Mouse (Mus musculus): ENCODE data around the gene Mybphl. TPM values are rescaled to one million over a fixed set of nuclear protein-coding genes. Genes with fewer than 3 reads are reported as not detected.

Gene Mybphl
- polyA plus RNA-seq, 1 experiment from 2014 or later = not detected

- 93% methylated on average over 5 of the region's 5 CpGs for WGBS (ENCODE audit: missing documents)
- Histone ChIP-seq H3K79me2 (ENCODE audit: inconsistent target) (no peaks in the 10 kb centered on the region), H3K27ac (no peak overlapping the region), H3K4me3 (ENCODE audit: inconsistent target) (no peak overlapping the region), H3K36me3 (ENCODE audit: inconsistent target) (no peaks in the 10 kb centered on the region)
These were observed 46.5 kb downstream of the Mybphl start for GRCm38 (mm10) chr3:108411026-108411753.

- 85% methylated on average over 8 of the region's 8 CpGs for WGBS (ENCODE audit: missing documents)
- Histone ChIP-seq H3K36me3 (ENCODE audit: inconsistent target) (no peaks in the 10 kb centered on the region), H3K27ac (no peak overlapping the region), H3K4me3 (ENCODE audit: inconsistent target) (no peak overlapping the region), H3K79me2 (ENCODE audit: inconsistent target) (no peaks in the 10 kb centered on the region)
These were observed 47.0 kb downstream of the Mybphl start for GRCm38 (mm10) chr3:108411754-108412121.

- no peaks in the 10 kb centered on the region for H3K36me3 ChIP-seq (ENCODE audit: inconsistent target)
- H3K79me2 ChIP-seq (ENCODE audit: inconsistent target) = no peaks in the 10 kb centered on the region
- H3K27ac ChIP-seq = no peak overlapping the region
- H3K4me3 ChIP-seq (ENCODE audit: inconsistent target) = no peak overlapping the region
- WGBS (ENCODE audit: missing documents) = 95% methylated on average over 29 of the region's 35 CpGs
These were observed 49.1 kb downstream of the Mybphl start for GRCm38 (mm10) chr3:108413634-108414360.

GRCm38 (mm10) chr3:108414857-108415830 is 50.4 kb downstream of the Mybphl start, which contains the start of gene Celsr2:
TSS of gene Celsr2 (minus strand) at chr3:108415552.
- Histone ChIP-seq H3K36me3 (ENCODE audit: inconsistent target) (no peaks in the 10 kb centered on the region), H3K4me3 (ENCODE audit: inconsistent target) (no peak within 1 kb of the TSS), H3K79me2 (ENCODE audit: inconsistent target) (no peaks in the 10 kb centered on the region), H3K27ac (no peak within 1 kb of the TSS)
- 10% methylated on average over 64 of the region's 67 CpGs for WGBS (ENCODE audit: missing documents)

DNA sequence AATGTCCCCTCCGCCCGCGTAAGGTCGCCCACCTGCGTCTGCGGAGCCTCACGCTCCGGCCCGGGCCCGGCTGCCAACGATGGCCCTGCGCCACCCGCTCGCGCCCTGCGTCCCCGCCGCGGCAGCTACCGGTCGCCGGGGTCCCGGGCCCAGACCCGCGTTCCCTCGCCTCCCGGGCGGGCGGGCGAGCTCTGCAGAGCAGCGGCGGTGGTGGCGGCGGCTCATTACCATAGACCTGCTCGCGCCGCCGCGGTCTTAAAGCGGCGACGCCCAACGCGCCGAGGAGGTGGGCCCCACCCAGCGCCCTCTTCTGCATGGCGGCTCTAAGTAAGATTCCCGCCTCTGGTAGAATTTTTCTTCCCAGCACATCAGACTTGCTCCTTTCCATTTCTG is 51.1 kb downstream of the Mybphl start:
- no peak overlapping the region for H3K27ac ChIP-seq
- under 1% methylated on average over 47 of the region's 48 CpGs for WGBS (ENCODE audit: missing documents)
- no peak overlapping the region for H3K4me3 ChIP-seq (ENCODE audit: inconsistent target)
- no peaks in the 10 kb centered on the region for H3K36me3 ChIP-seq (ENCODE audit: inconsistent target)
- no peaks in the 10 kb centered on the region for H3K79me2 ChIP-seq (ENCODE audit: inconsistent target)

DNA sequence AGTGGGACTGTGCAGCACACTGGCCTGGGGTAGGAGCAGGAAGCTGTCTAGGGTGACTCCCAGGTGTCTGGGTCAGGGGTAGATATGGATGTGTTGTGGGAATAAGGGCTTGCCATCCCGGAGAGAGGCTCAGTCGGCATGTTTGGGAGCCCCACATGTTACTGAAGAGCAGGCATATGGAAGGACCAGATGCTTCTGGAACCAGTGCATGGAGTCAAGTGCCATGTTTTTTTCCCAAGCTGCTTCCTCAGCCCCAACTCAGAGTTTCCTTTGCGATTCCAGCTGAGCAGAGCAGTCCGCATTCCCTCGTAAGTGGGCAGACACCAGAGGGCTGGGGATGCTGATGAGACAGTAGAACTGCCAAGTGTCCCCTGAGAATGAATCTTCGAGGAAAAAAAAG is 58.3 kb downstream of the Mybphl start:
- Histone ChIP-seq H3K79me2 (ENCODE audit: inconsistent target) (no peaks in the 10 kb centered on the region), H3K4me3 (ENCODE audit: inconsistent target) (no peak overlapping the region), H3K36me3 (ENCODE audit: inconsistent target) (peaks cover 26% of the 10 kb centered on the region), H3K27ac (no peak overlapping the region)
- 66% methylated on average over 6 of the region's 6 CpGs for WGBS (ENCODE audit: missing documents)

DNA sequence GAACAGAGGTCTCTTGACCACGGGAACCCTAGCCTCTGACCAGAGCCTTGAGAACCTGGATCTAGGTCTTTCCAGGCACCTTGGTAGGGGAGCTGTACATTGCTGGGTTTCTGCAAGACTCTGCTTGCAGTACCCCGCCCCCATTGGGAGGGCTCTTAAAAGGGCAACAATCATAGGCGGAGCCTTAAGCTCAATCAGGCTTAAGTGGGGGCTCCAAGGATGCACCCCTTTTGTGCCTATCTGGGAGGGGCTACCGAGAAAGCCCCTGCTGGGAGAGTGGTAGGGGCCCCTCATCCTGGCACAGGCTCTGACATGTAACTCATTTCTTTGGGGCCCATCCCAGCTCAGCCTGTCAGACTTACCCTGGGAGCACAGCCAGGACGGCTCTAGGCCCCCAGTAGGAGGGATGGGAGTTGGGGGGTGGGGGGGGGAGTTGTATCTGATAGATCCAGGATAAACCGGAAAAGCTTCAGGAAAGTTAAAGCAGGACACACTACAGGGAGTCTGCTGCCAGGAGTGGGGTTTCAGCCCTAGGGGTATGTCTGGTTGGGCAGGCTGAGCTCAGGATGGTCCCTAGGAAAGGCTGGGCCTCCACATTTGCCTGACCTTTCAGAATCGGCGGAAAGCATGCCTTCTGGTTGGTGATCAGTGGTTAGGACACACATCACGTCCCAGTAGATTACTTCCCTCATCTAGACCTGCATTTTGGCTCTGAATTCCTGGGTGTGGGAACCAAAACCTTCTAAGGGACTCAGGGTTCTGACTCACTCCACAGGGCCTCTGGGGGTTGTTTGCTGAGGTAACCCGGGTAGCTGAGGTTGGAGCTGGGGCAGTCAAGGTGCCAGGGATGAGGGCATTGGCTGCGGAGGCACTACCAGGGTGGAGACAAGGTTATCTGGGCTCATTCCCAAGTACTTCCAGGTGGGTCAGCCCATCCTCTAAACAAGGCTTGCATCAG is 59.4 kb downstream of the Mybphl start:
- peaks cover 37% of the 10 kb centered on the region for H3K36me3 ChIP-seq (ENCODE audit: inconsistent target)

GRCm38 (mm10) chr3:108424944-108425623 is 60.4 kb downstream of the Mybphl start:
- H3K79me2 ChIP-seq (ENCODE audit: inconsistent target) = no peaks in the 10 kb centered on the region
- no peak overlapping the region for H3K4me3 ChIP-seq (ENCODE audit: inconsistent target)
- WGBS (ENCODE audit: missing documents) = 93% methylated on average over 7 of the region's 7 CpGs
- peaks cover 47% of the 10 kb centered on the region for H3K36me3 ChIP-seq (ENCODE audit: inconsistent target)
- no peak overlapping the region for H3K27ac ChIP-seq

More for the DNA sequence above, 59.4 kb downstream of the Mybphl start:
- H3K27ac ChIP-seq = no peak overlapping the region
- no peak overlapping the region for H3K4me3 ChIP-seq (ENCODE audit: inconsistent target)
- WGBS (ENCODE audit: missing documents) = 39% methylated on average over 11 of the region's 11 CpGs
- no peaks in the 10 kb centered on the region for H3K79me2 ChIP-seq (ENCODE audit: inconsistent target)

GRCm38 (mm10) chr3:108425624-108426018 is 60.9 kb downstream of the Mybphl start:
- no peak overlapping the region for H3K4me3 ChIP-seq (ENCODE audit: inconsistent target)
- WGBS (ENCODE audit: missing documents) = 92% methylated on average over 6 of the region's 6 CpGs
- no peaks in the 10 kb centered on the region for H3K79me2 ChIP-seq (ENCODE audit: inconsistent target)
- H3K27ac ChIP-seq = no peak overlapping the region
- peaks cover 51% of the 10 kb centered on the region for H3K36me3 ChIP-seq (ENCODE audit: inconsistent target)

Other genes with a start within 250 kb of the Mybphl start
- gene Gnai3, start 218.8 kb upstream of the Mybphl start, polyA plus RNA-seq (2018) = 64.3 to 104 TPM (median 77.4 TPM) in 3 replicates
- not detected in 3 replicates for gene Gpr61, start 210.0 kb upstream of the Mybphl start, polyA plus RNA-seq (2018)
- 0.90 to 2.1 TPM (median 1.1 TPM) in 3 replicates for gene Amigo1, start 178.6 kb upstream of the Mybphl start, polyA plus RNA-seq (2018)
- gene Cyb561d1, start 163.7 kb upstream of the Mybphl start, polyA plus RNA-seq (2018) = 7.2 to 11.4 TPM (median 8.4 TPM) in 3 replicates
- gene Atxn7l2, start 154.0 kb upstream of the Mybphl start, polyA plus RNA-seq (2018) = 1.9 to 3.0 TPM (median 2.4 TPM) in 3 replicates
- 0.04 TPM in 1 of 3 replicates, not detected in the others for gene Sypl2, start 138.3 kb upstream of the Mybphl start, polyA plus RNA-seq (2018)
- gene Psma5, start 108.0 kb upstream of the Mybphl start, polyA plus RNA-seq (2018) = 106 to 127 TPM (median 113 TPM) in 3 replicates
- 26.1 to 55.7 TPM (median 27.5 TPM) in 3 replicates for gene Sort1, start 80.8 kb upstream of the Mybphl start, polyA plus RNA-seq (2018)
- gene Psrc1, start 18.9 kb downstream of the Mybphl start, polyA plus RNA-seq (2018) = 3.1 to 7.0 TPM (median 3.1 TPM) in 3 replicates
- gene Celsr2, start 50.6 kb downstream of the Mybphl start, polyA plus RNA-seq (2018) = 0.30 TPM in 1 of 3 replicates, not detected in the others
- gene Sars, start 80.3 kb downstream of the Mybphl start, polyA plus RNA-seq (2018) = 98.2 to 210 TPM (median 113 TPM) in 3 replicates
- not detected in 3 replicates for gene 1700013F07Rik, start 169.2 kb downstream of the Mybphl start, polyA plus RNA-seq (2018)
- not detected in 3 replicates for gene 5330417C22Rik, start 171.6 kb downstream of the Mybphl start, polyA plus RNA-seq (2018)
- gene Tmem167b, start 197.6 kb downstream of the Mybphl start, polyA plus RNA-seq (2018) = 40.7 to 43.1 TPM (median 41.5 TPM) in 3 replicates
- gene Taf13, start 206.8 kb downstream of the Mybphl start, polyA plus RNA-seq (2018) = 23.0 to 37.5 TPM (median 26.9 TPM) in 3 replicates
- 4.4 to 5.8 TPM (median 5.8 TPM) in 3 replicates for gene Wdr47, start 226.4 kb downstream of the Mybphl start, polyA plus RNA-seq (2018)